Mouse (Mus musculus): ENCODE measurements around the gene Dmwd. TPM values are rescaled to one million over a fixed set of nuclear protein-coding genes. Genes with fewer than 3 reads are reported as not detected.

Gene Dmwd
- polyA plus RNA-seq, 1 experiment from 2014 or later: 12.6 TPM

- Histone ChIP-seq H3K27me3 (ENCODE audit: control insufficient read depth, insufficient read depth, low read length) (no peaks in the 10 kb centered on the region), H3K27ac (ENCODE audit: low read length) (no peak overlapping the region), H3K9ac (ENCODE audit: low read length) (no peak overlapping the region; the same call in 1 of the 2 replicates), H3K4me2 (ENCODE audit: low read depth, low read length) (peak overlapping the region; percentile 84), H3K4me1 (ENCODE audit: control insufficient read depth, insufficient read depth, low read length) (peaks cover 33% of the 10 kb centered on the region), H3K36me3 (ENCODE audit: control insufficient read depth, insufficient read depth) (peaks cover 34% of the 10 kb centered on the region), H3K9me3 (replicated peaks; ENCODE audit: control insufficient read depth, low read length) (no peaks in the 10 kb centered on the region), H3K4me3 (ENCODE audit: low read length) (peak overlapping the region; percentile 99)
- 60% methylated on average over 14 of the region's 14 CpGs for WGBS
- ATAC-seq (replicated peaks; ENCODE audit: extremely low read depth, insufficient read depth, low FRiP score): no peak
These were observed 1.7 kb downstream of the Dmwd start for GRCm38 (mm10) chr7:19077761-19078160.

GRCm38 (mm10) chr7:19078732-19079131, 2.7 kb downstream of the Dmwd start:
- no peak overlapping the region for H3K4me2 ChIP-seq (ENCODE audit: low read depth, low read length)
- no peaks in the 10 kb centered on the region for H3K27me3 ChIP-seq (ENCODE audit: control insufficient read depth, insufficient read depth, low read length)
- H3K9me3 ChIP-seq (replicated peaks; ENCODE audit: control insufficient read depth, low read length): no peaks in the 10 kb centered on the region
- no peak for ATAC-seq (replicated peaks; ENCODE audit: extremely low read depth, insufficient read depth, low FRiP score)
- 72% methylated on average over 3 of the region's 3 CpGs for WGBS
- H3K36me3 ChIP-seq (ENCODE audit: control insufficient read depth, insufficient read depth): peaks cover 34% of the 10 kb centered on the region
- H3K9ac ChIP-seq (ENCODE audit: low read length): no peak overlapping the region
- no peak overlapping the region for H3K27ac ChIP-seq (ENCODE audit: low read length)
- H3K4me3 ChIP-seq (ENCODE audit: low read length): no peak overlapping the region
- H3K4me1 ChIP-seq (ENCODE audit: control insufficient read depth, insufficient read depth, low read length): peaks cover 42% of the 10 kb centered on the region

- no peaks in the 10 kb centered on the region for H3K27me3 ChIP-seq (ENCODE audit: control insufficient read depth, insufficient read depth, low read length)
- H3K4me1 ChIP-seq (ENCODE audit: control insufficient read depth, insufficient read depth, low read length): peaks cover 54% of the 10 kb centered on the region
- no peak overlapping the region for H3K27ac ChIP-seq (ENCODE audit: low read length)
- WGBS: 93% methylated on average over 19 of the region's 19 CpGs
- no peak for ATAC-seq (replicated peaks; ENCODE audit: extremely low read depth, insufficient read depth, low FRiP score)
- H3K4me3 ChIP-seq (ENCODE audit: low read length): no peak overlapping the region
- H3K9me3 ChIP-seq (replicated peaks; ENCODE audit: control insufficient read depth, low read length): no peaks in the 10 kb centered on the region
- no peak overlapping the region for H3K4me2 ChIP-seq (ENCODE audit: low read depth, low read length)
- H3K9ac ChIP-seq (ENCODE audit: low read length): no peak overlapping the region
- H3K36me3 ChIP-seq (ENCODE audit: control insufficient read depth, insufficient read depth): peaks cover 34% of the 10 kb centered on the region
These were observed 4.5 kb downstream of the Dmwd start for GRCm38 (mm10) chr7:19080451-19080950.

GRCm38 (mm10) chr7:19082171-19082570, 6.1 kb downstream of the Dmwd start:
- Histone ChIP-seq H3K27ac (ENCODE audit: low read length) (peak overlapping the region; percentile 95), H3K4me3 (ENCODE audit: low read length) (no peak overlapping the region), H3K27me3 (ENCODE audit: control insufficient read depth, insufficient read depth, low read length) (no peaks in the 10 kb centered on the region), H3K4me2 (ENCODE audit: low read depth, low read length) (no peak overlapping the region), H3K9me3 (replicated peaks; ENCODE audit: control insufficient read depth, low read length) (no peaks in the 10 kb centered on the region), H3K4me1 (ENCODE audit: control insufficient read depth, insufficient read depth, low read length) (peaks cover 61% of the 10 kb centered on the region), H3K36me3 (ENCODE audit: control insufficient read depth, insufficient read depth) (peaks cover 35% of the 10 kb centered on the region), H3K9ac (ENCODE audit: low read length) (peak overlapping the region; percentile 80)
- WGBS: 83% methylated on average over 4 of the region's 4 CpGs
- ATAC-seq (replicated peaks; ENCODE audit: extremely low read depth, insufficient read depth, low FRiP score): no peak

GRCm38 (mm10) chr7:19083096-19083495, 7.1 kb downstream of the Dmwd start:
- 28% methylated on average over 6 of the region's 6 CpGs for WGBS
- Histone ChIP-seq H3K4me1 (ENCODE audit: control insufficient read depth, insufficient read depth, low read length) (peaks cover 52% of the 10 kb centered on the region), H3K4me3 (ENCODE audit: low read length) (peak overlapping the region; percentile 63), H3K9ac (ENCODE audit: low read length) (peak overlapping the region; percentile 80), H3K36me3 (ENCODE audit: control insufficient read depth, insufficient read depth) (peaks cover 44% of the 10 kb centered on the region), H3K9me3 (replicated peaks; ENCODE audit: control insufficient read depth, low read length) (no peaks in the 10 kb centered on the region), H3K4me2 (ENCODE audit: low read depth, low read length) (peak overlapping the region; percentile 72), H3K27ac (ENCODE audit: low read length) (peak overlapping the region; percentile 95), H3K27me3 (ENCODE audit: control insufficient read depth, insufficient read depth, low read length) (no peaks in the 10 kb centered on the region)
- ATAC-seq (replicated peaks; ENCODE audit: extremely low read depth, insufficient read depth, low FRiP score): peak; percentile 79

- peaks cover 50% of the 10 kb centered on the region for H3K4me1 ChIP-seq (ENCODE audit: control insufficient read depth, insufficient read depth, low read length)
These were observed 7.7 kb downstream of the Dmwd start, which contains the start of gene Dmpk for GRCm38 (mm10) chr7:19083701-19084100. Gene Dmpk (plus strand): TSS chr7:19083849.

GRCm38 (mm10) chr7:19084277-19084771, 8.3 kb downstream of the Dmwd start:
- peak overlapping the region; percentile 72 for H3K4me2 ChIP-seq (ENCODE audit: low read depth, low read length)
- WGBS: 60% methylated on average over 6 of the region's 6 CpGs
- no peaks in the 10 kb centered on the region for H3K27me3 ChIP-seq (ENCODE audit: control insufficient read depth, insufficient read depth, low read length)
- H3K4me3 ChIP-seq (ENCODE audit: low read length): peak overlapping the region; percentile 63
- ATAC-seq (replicated peaks; ENCODE audit: extremely low read depth, insufficient read depth, low FRiP score): no peak
- H3K4me1 ChIP-seq (ENCODE audit: control insufficient read depth, insufficient read depth, low read length): peaks cover 50% of the 10 kb centered on the region
- H3K27ac ChIP-seq (ENCODE audit: low read length): peak overlapping the region; percentile 95
- peaks cover 42% of the 10 kb centered on the region for H3K36me3 ChIP-seq (ENCODE audit: control insufficient read depth, insufficient read depth)
- peak overlapping the region; percentile 80 for H3K9ac ChIP-seq (ENCODE audit: low read length)
- no peaks in the 10 kb centered on the region for H3K9me3 ChIP-seq (replicated peaks; ENCODE audit: control insufficient read depth, low read length)

More at GRCm38 (mm10) chr7:19083701-19084100, 7.7 kb downstream of the Dmwd start, which contains the start of gene Dmpk:
- Histone ChIP-seq H3K27me3 (ENCODE audit: control insufficient read depth, insufficient read depth, low read length) (no peaks in the 10 kb centered on the region), H3K9ac (ENCODE audit: low read length) (peak within 1 kb of the TSS; percentile 80), H3K4me2 (ENCODE audit: low read depth, low read length) (peak within 1 kb of the TSS; percentile 72), H3K36me3 (ENCODE audit: control insufficient read depth, insufficient read depth) (peaks cover 44% of the 10 kb centered on the region), H3K27ac (ENCODE audit: low read length) (peak within 1 kb of the TSS; percentile 95), H3K4me3 (ENCODE audit: low read length) (peak within 1 kb of the TSS; percentile 63), H3K9me3 (replicated peaks; ENCODE audit: control insufficient read depth, low read length) (no peaks in the 10 kb centered on the region)
- peak; percentile 75 for ATAC-seq (replicated peaks; ENCODE audit: extremely low read depth, insufficient read depth, low FRiP score)
- 26% methylated on average over 10 of the region's 10 CpGs for WGBS

- Histone ChIP-seq H3K4me1 (ENCODE audit: control insufficient read depth, insufficient read depth, low read length) (peaks cover 50% of the 10 kb centered on the region), H3K4me2 (ENCODE audit: low read depth, low read length) (peak overlapping the region; percentile 72), H3K9ac (ENCODE audit: low read length) (peak overlapping the region; percentile 80), H3K4me3 (ENCODE audit: low read length) (peak overlapping the region; percentile 63), H3K9me3 (replicated peaks; ENCODE audit: control insufficient read depth, low read length) (no peaks in the 10 kb centered on the region), H3K27ac (ENCODE audit: low read length) (peak overlapping the region; percentile 56), H3K27me3 (ENCODE audit: control insufficient read depth, insufficient read depth, low read length) (no peaks in the 10 kb centered on the region), H3K36me3 (ENCODE audit: control insufficient read depth, insufficient read depth) (peaks cover 42% of the 10 kb centered on the region)
- no peak for ATAC-seq (replicated peaks; ENCODE audit: extremely low read depth, insufficient read depth, low FRiP score)
- 28% methylated on average over 9 of the region's 9 CpGs for WGBS
These were observed 9.0 kb downstream of the Dmwd start for GRCm38 (mm10) chr7:19084921-19085473.

GRCm38 (mm10) chr7:19085495-19085894, 9.5 kb downstream of the Dmwd start:
- no peaks in the 10 kb centered on the region for H3K9me3 ChIP-seq (replicated peaks; ENCODE audit: control insufficient read depth, low read length)
- H3K27ac ChIP-seq (ENCODE audit: low read length): peak overlapping the region; percentile 56
- peak overlapping the region; percentile 63 for H3K4me3 ChIP-seq (ENCODE audit: low read length)
- WGBS: 14% methylated on average over 6 of the region's 6 CpGs
- no peak for ATAC-seq (replicated peaks; ENCODE audit: extremely low read depth, insufficient read depth, low FRiP score)
- H3K4me2 ChIP-seq (ENCODE audit: low read depth, low read length): peak overlapping the region; percentile 72
- H3K9ac ChIP-seq (ENCODE audit: low read length): peak overlapping the region; percentile 80
- peaks cover 50% of the 10 kb centered on the region for H3K4me1 ChIP-seq (ENCODE audit: control insufficient read depth, insufficient read depth, low read length)
- H3K36me3 ChIP-seq (ENCODE audit: control insufficient read depth, insufficient read depth): peaks cover 38% of the 10 kb centered on the region
- no peaks in the 10 kb centered on the region for H3K27me3 ChIP-seq (ENCODE audit: control insufficient read depth, insufficient read depth, low read length)
